Mouse (Mus musculus): ENCODE measurements around the gene Dzip1. TPM values are rescaled to one million over a fixed set of nuclear protein-coding genes. Genes with fewer than 3 reads are reported as not detected.

The Dzip1 gene
- polyA plus RNA-seq, 1 experiment, result 5.7 TPM

- no peaks in the 10 kb centered on the region for H3K4me1 ChIP-seq (ENCODE audit: control insufficient read depth, insufficient read depth, low read length)
- no peak for TF ChIP-seq POLR2A (IDR thresholded peaks at IDR 0.05; ENCODE audit: low read depth, low read length)
- TF ChIP-seq CTCF (conservative IDR thresholded peaks at IDR 0.05; ENCODE audit: insufficient read depth, insufficient read length, low read depth, low read length), result no peak
- no peak overlapping the region for H3K4me3 ChIP-seq (ENCODE audit: insufficient read depth, low read depth, low read length)
- H3K27ac ChIP-seq (ENCODE audit: insufficient read depth, low read depth, low read length), result no peak overlapping the region
- H3K27me3 ChIP-seq (replicated peaks; ENCODE audit: control insufficient read depth, insufficient read depth, low read length), result no peaks in the 10 kb centered on the region
- no peak for DNase-seq
- 74% methylated on average over 8 of the region's 8 CpGs for WGBS
- H3K36me3 ChIP-seq (ENCODE audit: control insufficient read depth, insufficient read depth, low read length), result no peaks in the 10 kb centered on the region
Measured at GRCm38 (mm10) chr14:118826346-118826745, 98.9 kb downstream of the Dzip1 start.

Other genes starting within 250 kb of the Dzip1 start
- 30.8 and 31.3 TPM in 2 replicates for gene Abcc4, start 219.2 kb downstream of the Dzip1 start, polyA plus RNA-seq (2012; rRNA removed)
- gene Cldn10, start 137.6 kb downstream of the Dzip1 start, polyA plus RNA-seq (2012; rRNA removed), result 230 and 232 TPM in 2 replicates
- 30.9 and 32.7 TPM in 2 replicates for gene Dnajc3, start 12.5 kb upstream of the Dzip1 start, polyA plus RNA-seq (2012; rRNA removed)
- 3.4 and 3.5 TPM in 2 replicates for gene Uggt2, start 174.0 kb upstream of the Dzip1 start, polyA plus RNA-seq (2012; rRNA removed)
- gene Hs6st3, start 212.9 kb upstream of the Dzip1 start, polyA plus RNA-seq (2012; rRNA removed), result 0.08 and 0.11 TPM in 2 replicates

Data from kidney, adult 2 months (tissue).